Mouse (Mus musculus) induced T-regulatory cell, adult 2 months (primary cell): ENCODE results near the gene Grcc10.

Source experiments
- DNase-seq: peaks from one replicate; pipeline ENCODE4 v3.0.0-alpha.2; 2012; ENCODE audit warnings: low read depth

Gene Grcc10

GRCm38 (mm10) chr6:124699962-124700610, 41.1 kb downstream of the Grcc10 start:
- no peak for DNase-seq

GRCm38 (mm10) chr6:124699366-124699765, 41.8 kb downstream of the Grcc10 start:
- DNase-seq: no peak

DNA sequence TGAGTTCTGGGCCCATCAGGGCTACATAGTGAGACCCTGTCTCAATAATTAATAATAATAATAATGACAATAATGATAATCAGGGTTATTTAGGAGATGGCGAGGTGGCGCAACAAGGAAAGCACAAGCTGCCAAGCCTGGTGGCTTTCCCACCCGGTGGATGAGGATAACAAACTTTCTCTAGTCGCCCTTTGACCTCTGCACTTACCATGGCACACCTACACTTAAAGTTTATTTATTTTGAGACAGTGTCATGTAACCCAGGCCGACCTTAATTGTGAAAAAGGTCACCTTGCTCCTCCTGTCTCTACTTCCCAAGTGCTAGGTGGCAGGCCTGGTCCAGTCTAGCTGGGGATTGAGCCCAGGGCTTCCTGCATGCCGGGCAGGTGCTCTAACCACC, 42.4 kb downstream of the Grcc10 start:
- DNase-seq: no peak

DNA sequence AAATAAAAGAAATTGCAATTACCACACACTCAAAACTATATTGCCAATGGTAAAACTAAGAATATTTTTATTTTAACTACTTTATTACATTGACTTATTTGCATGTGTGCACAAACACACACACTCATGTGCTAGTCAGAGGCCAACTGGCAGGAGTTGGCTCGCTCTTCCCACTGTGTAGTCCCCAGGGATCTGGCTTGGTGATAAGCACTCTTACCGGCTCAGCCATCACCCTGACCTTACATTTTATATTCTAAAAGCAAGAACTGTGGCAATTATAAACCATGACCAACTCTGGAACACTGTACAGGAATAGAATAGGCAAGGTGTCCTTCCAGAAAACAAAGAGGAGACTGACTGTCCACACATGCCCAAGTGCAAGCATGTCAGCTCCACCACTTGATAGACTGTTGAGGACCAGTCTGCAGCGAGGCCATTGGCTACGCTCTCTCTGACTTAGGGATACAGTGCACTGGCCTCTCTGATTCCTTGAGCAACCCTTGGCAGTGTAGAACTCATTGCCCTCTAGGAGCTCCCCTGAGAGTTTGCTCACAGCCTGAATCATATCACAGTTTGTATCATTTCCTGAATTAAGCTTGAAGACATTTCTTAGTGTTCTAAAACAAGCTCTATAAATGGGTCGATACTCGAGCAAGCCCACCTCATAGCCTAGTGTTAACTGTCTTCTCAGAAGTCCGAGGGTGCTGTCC, 44.6 kb downstream of the Grcc10 start:
- DNase-seq: no peak

DNA sequence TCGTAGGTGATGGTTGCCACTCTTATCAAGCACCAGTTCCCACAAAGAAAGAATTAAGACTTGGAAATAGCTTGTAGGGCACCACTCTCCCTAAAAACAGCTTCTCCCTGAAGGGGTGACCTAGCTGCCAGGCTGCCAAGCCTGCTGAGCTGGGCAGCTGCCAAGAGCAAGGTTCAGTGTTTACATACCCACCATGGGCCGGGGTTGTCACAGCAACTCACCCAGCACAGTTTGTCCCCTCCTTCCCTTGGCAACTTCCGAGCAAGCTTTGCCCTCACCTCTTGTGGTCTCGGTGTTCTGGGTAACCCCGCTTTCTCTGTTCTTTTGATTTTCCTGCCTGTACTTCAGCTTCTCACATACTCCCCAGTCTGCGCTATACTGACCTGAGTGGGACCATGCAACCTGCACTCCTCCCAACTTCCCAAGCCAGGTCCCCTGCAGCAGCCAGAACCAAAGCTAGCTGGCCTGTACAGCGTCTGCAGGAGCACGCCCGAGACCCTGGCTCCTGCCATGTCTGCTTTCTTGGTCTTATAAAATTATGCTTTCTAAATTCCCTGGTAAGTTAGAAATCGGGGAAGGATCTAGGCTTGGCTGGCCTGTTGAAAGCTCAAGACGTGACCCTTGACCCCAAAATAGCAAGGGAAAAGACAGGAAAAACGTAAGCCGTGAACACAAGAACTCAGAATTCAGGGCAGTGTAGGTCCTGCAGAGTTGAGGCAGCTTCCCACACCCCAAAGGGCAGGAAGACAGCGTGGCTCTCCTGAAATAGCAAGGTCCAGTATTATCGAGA, 46.8 kb downstream of the Grcc10 start:
- no peak for DNase-seq

GRCm38 (mm10) chr6:124693243-124693981, 47.8 kb downstream of the Grcc10 start:
- DNase-seq: no peak

- no peak for DNase-seq
Measured at GRCm38 (mm10) chr6:124690517-124690916, 50.7 kb downstream of the Grcc10 start.
